Mouse (Mus musculus): ENCODE measurements around the gene Slc25a19.

DNA sequence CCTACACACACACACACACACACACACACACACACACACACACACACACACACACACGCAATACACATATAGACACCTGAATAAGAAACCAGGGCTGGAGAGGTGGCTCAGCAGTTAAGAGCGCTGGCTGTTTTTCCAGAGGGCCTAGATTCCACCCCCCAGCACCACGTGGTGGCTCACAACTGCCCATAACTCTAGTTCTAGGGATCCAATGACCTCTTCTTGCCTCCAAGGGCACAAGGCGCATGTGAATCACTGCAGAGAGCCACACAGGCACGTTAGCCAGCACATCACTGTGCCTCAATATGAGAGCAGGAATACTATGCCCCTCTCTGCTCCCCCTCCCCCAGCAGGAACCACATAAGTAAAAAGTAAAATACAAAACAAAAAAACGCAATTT is 11.2 kb downstream of the Slc25a19 start:
- TF ChIP-seq CTCF (IDR thresholded peaks at IDR 0.05; ENCODE audit: borderline replicate concordance, insufficient read depth, low read length) (no peak), POLR2A (IDR thresholded peaks at IDR 0.05; ENCODE audit: low read depth, low read length) (no peak)
